Mouse (Mus musculus) hindbrain, embryonic 16.5 days (tissue): Measurements from ENCODE around the gene Lexm. TPM values are rescaled to one million over a fixed set of nuclear protein-coding genes. Genes with fewer than 3 reads are reported as not detected.

ENCODE experiments used
- ATAC-seq: fragments of 200-750 bp; cut with Nextera tagmentation; 2 replicates; pipeline ENCODE4 v1.8.0; 2017; ENCODE audit warnings: moderate TSS enrichment, moderate library complexity
- H3K27ac ChIP-seq: fragments of 300-500 bp; sonication (generic); 2 replicates; pipeline ENCODE4 v1.5.1; 2014; ENCODE audit warnings: low read depth, mild to moderate bottlenecking, control low read depth, low read length, moderate library complexity
- H3K27me3 ChIP-seq: fragments of 300-500 bp; sonication (generic); replicated peaks from 2 replicates; pipeline ENCODE4 v1.6.1; 2014; ENCODE audit warnings: low read length; ENCODE audit not compliant: control insufficient read depth, insufficient read depth
- H3K36me3 ChIP-seq: fragments of 300-500 bp; sonication (generic); 2 replicates; pipeline ENCODE4 v1.6.1; 2014; ENCODE audit warnings: mild to moderate bottlenecking, low read length, moderate library complexity, mixed read lengths; ENCODE audit not compliant: control insufficient read depth, insufficient read depth
- H3K4me1 ChIP-seq: fragments of 300-500 bp; sonication (generic); 2 replicates; pipeline ENCODE4 v1.6.1; 2014; ENCODE audit warnings: low read depth, low read length; ENCODE audit not compliant: control insufficient read depth, insufficient read depth
- H3K4me2 ChIP-seq: fragments of 300-500 bp; sonication (generic); 2 replicates; pipeline ENCODE4 v1.6.1; 2014; ENCODE audit warnings: mild to moderate bottlenecking, low read length, control low read depth, moderate library complexity
- H3K4me3 ChIP-seq: fragments of 300-500 bp; sonication (generic); 2 replicates; pipeline ENCODE4 v1.5.1; 2014; ENCODE audit warnings: mild to moderate bottlenecking, low read length, control low read depth, moderate library complexity
- H3K9ac ChIP-seq: fragments of 300-500 bp; sonication (generic); 2 replicates; pipeline ENCODE4 v1.6.1; 2014; ENCODE audit warnings: low read depth, mild to moderate bottlenecking, control low read depth, low read length, moderate library complexity
- H3K9me3 ChIP-seq: fragments of 300-500 bp; sonication (generic); 2 replicates; pipeline ENCODE4 v1.6.1; 2014; ENCODE audit warnings: mild to moderate bottlenecking, low read length, moderate library complexity; ENCODE audit not compliant: control insufficient read depth
- WGBS: fragments of 180-500 bp; shearing (Covaris S2); extraction: QIAGEN DNeasy Blood & Tissue Kit; methylation state at CpG from one replicate; pipeline ENCODE4 v1.1.7; 2014; 5-methylcytosine and 5-hydroxymethylcytosine counted together
- polyA plus RNA-seq: library from polyadenylated mRNA; unstranded; fragments of >200 nt; fragmentation: Nextera tagmentation; extraction: Ambion mirVana; gene quantifications from 2 replicates; pipeline ENCODE4 v1.2.1, GENCODE M21; 2015

Lexm gene
- polyA plus RNA-seq, 1 experiment from 2014 or later = not detected

- under 1% methylated on average over 86 of the region's 89 CpGs for WGBS
- no peaks in the 10 kb centered on the region for H3K9me3 ChIP-seq
- peaks cover 5% of the 10 kb centered on the region for H3K36me3 ChIP-seq
- H3K27me3 ChIP-seq = no peaks in the 10 kb centered on the region
- H3K9ac ChIP-seq = peak within 1 kb of the TSS; percentile 83
- H3K4me2 ChIP-seq = peak within 1 kb of the TSS; percentile 94
- H3K4me1 ChIP-seq = peaks cover 32% of the 10 kb centered on the region
- peak; percentile 98 for ATAC-seq
- H3K4me3 ChIP-seq = peak within 1 kb of the TSS; percentile 96
- H3K27ac ChIP-seq = peak within 1 kb of the TSS; percentile 91
These were observed 55.9 kb downstream of the Lexm start, which contains the start of gene Dhcr24 for GRCm38 (mm10) chr4:106560846-106561781. Gene Dhcr24 (plus strand): TSS chr4:106561038.

GRCm38 (mm10) chr4:106560213-106560845, 56.7 kb downstream of the Lexm start:
- Histone ChIP-seq H3K36me3 (peaks cover 5% of the 10 kb centered on the region), H3K9ac (peak overlapping the region; percentile 83), H3K9me3 (no peaks in the 10 kb centered on the region), H3K4me1 (peaks cover 32% of the 10 kb centered on the region), H3K4me2 (peak overlapping the region; percentile 94), H3K27me3 (no peaks in the 10 kb centered on the region), H3K27ac (peak overlapping the region; percentile 91), H3K4me3 (peak overlapping the region; percentile 96)
- WGBS = under 1% methylated on average over 19 of the region's 20 CpGs
- no peak for ATAC-seq

- H3K27ac ChIP-seq = no peak overlapping the region; the same call in 1 of the 2 replicates
- H3K9ac ChIP-seq = peak overlapping the region; percentile 83
- H3K4me1 ChIP-seq = peaks cover 32% of the 10 kb centered on the region
- H3K4me2 ChIP-seq = peak overlapping the region; percentile 94
- H3K4me3 ChIP-seq = peak overlapping the region; percentile 96; the same call in 1 of the 2 replicates
- no peaks in the 10 kb centered on the region for H3K27me3 ChIP-seq
- H3K9me3 ChIP-seq = no peaks in the 10 kb centered on the region
- peaks cover 3% of the 10 kb centered on the region; the same call in 1 of the 2 replicates for H3K36me3 ChIP-seq
- WGBS = 31% methylated on average over 13 of the region's 13 CpGs
- no peak for ATAC-seq
These were observed 57.5 kb downstream of the Lexm start for GRCm38 (mm10) chr4:106559343-106560212.

- H3K27me3 ChIP-seq = no peaks in the 10 kb centered on the region
- no peak overlapping the region for H3K27ac ChIP-seq
- H3K9me3 ChIP-seq = no peaks in the 10 kb centered on the region
- H3K36me3 ChIP-seq = no peaks in the 10 kb centered on the region
- no peak overlapping the region for H3K4me3 ChIP-seq
- ATAC-seq = no peak
- H3K4me1 ChIP-seq = peaks cover 16% of the 10 kb centered on the region
- no CpG with 5 or more reads among the region's 1 CpGs for WGBS
- no peak overlapping the region for H3K4me2 ChIP-seq
- H3K9ac ChIP-seq = no peak overlapping the region
These were observed 59.1 kb downstream of the Lexm start for GRCm38 (mm10) chr4:106557978-106558377.

- H3K27ac ChIP-seq = no peak overlapping the region
- ATAC-seq = no peak
- peaks cover 9% of the 10 kb centered on the region for H3K4me1 ChIP-seq
- peaks cover 3% of the 10 kb centered on the region; the same call in 1 of the 2 replicates for H3K9me3 ChIP-seq
- no peaks in the 10 kb centered on the region for H3K36me3 ChIP-seq
- H3K4me3 ChIP-seq = no peak overlapping the region
- H3K9ac ChIP-seq = no peak overlapping the region
- H3K4me2 ChIP-seq = no peak overlapping the region
- 85% methylated on average over 5 of the region's 5 CpGs for WGBS
- no peaks in the 10 kb centered on the region for H3K27me3 ChIP-seq
These were observed 59.8 kb downstream of the Lexm start for GRCm38 (mm10) chr4:106557262-106557661.

- WGBS = 76% methylated on average over 8 of the region's 8 CpGs
- no peaks in the 10 kb centered on the region for H3K4me1 ChIP-seq
- no peaks in the 10 kb centered on the region for H3K36me3 ChIP-seq
- H3K4me2 ChIP-seq = no peak overlapping the region
- H3K27me3 ChIP-seq = no peaks in the 10 kb centered on the region
- H3K9me3 ChIP-seq = peaks cover 3% of the 10 kb centered on the region; the same call in 1 of the 2 replicates
- no peak overlapping the region for H3K27ac ChIP-seq
- H3K4me3 ChIP-seq = no peak overlapping the region
- H3K9ac ChIP-seq = no peak overlapping the region
- ATAC-seq = no peak
These were observed 66.4 kb downstream of the Lexm start for GRCm38 (mm10) chr4:106550516-106551166.

GRCm38 (mm10) chr4:106548113-106548512, 68.9 kb downstream of the Lexm start:
- Histone ChIP-seq H3K9me3 (peaks cover 3% of the 10 kb centered on the region; the same call in 1 of the 2 replicates), H3K27ac (no peak overlapping the region), H3K27me3 (no peaks in the 10 kb centered on the region), H3K9ac (no peak overlapping the region), H3K36me3 (no peaks in the 10 kb centered on the region), H3K4me1 (no peaks in the 10 kb centered on the region), H3K4me2 (no peak overlapping the region), H3K4me3 (no peak overlapping the region)
- WGBS = 95% methylated on average over 3 of the region's 3 CpGs
- no peak for ATAC-seq

- no peaks in the 10 kb centered on the region for H3K27me3 ChIP-seq
- WGBS = 84% methylated on average over 1 of the region's 1 CpGs
- no peak for ATAC-seq
These were observed 70.1 kb downstream of the Lexm start for GRCm38 (mm10) chr4:106546896-106547295.

More at GRCm38 (mm10) chr4:106546896-106547295, 70.1 kb downstream of the Lexm start:
- Histone ChIP-seq H3K27ac (no peak overlapping the region), H3K4me1 (no peaks in the 10 kb centered on the region), H3K4me3 (no peak overlapping the region), H3K9me3 (no peaks in the 10 kb centered on the region), H3K9ac (no peak overlapping the region), H3K36me3 (no peaks in the 10 kb centered on the region), H3K4me2 (no peak overlapping the region)
